Mouse (Mus musculus): ENCODE measurements around the gene P4htm. TPM values are rescaled to one million over a fixed set of nuclear protein-coding genes. Genes with fewer than 3 reads are reported as not detected.

P4htm gene
- polyA plus RNA-seq, 1 experiment from 2014 or later: 5.8 TPM

MicroRNA genes within 50 kb of the gene (microRNA counts, 519-probe panel; counts per million panel counts)
- microRNA mmu-miR-191: 3,088 counts per million, percentile 78 among the panel's probes with 10 or more counts
- microRNA mmu-miR-425: 2,880 counts per million, percentile 74 among the panel's probes with 10 or more counts

Other genes starting within 250 kb of the P4htm start
- gene Usp4, start 249.8 kb downstream of the P4htm start, polyA plus RNA-seq (2015; fragmentation: Nextera tagmentation; extraction: Ambion mirVana): 82.5 and 89.1 TPM in 2 replicates
- gene 1700102P08Rik, start 204.9 kb downstream of the P4htm start, polyA plus RNA-seq (2015; fragmentation: Nextera tagmentation; extraction: Ambion mirVana): 0.30 and 0.88 TPM in 2 replicates
- gene Ccdc36, start 169.2 kb downstream of the P4htm start, polyA plus RNA-seq (2015; fragmentation: Nextera tagmentation; extraction: Ambion mirVana): 1.5 and 1.6 TPM in 2 replicates
- not detected in 2 replicates for gene BC048562, start 161.2 kb downstream of the P4htm start, polyA plus RNA-seq (2015; fragmentation: Nextera tagmentation; extraction: Ambion mirVana)
- 51.2 and 53.9 TPM in 2 replicates for gene Ccdc71, start 137.1 kb downstream of the P4htm start, polyA plus RNA-seq (2015; fragmentation: Nextera tagmentation; extraction: Ambion mirVana)
- 48.7 and 54.2 TPM in 2 replicates for gene Klhdc8b, start 136.1 kb downstream of the P4htm start, polyA plus RNA-seq (2015; fragmentation: Nextera tagmentation; extraction: Ambion mirVana)
- 29.5 and 35.0 TPM in 2 replicates for gene Lamb2, start 117.9 kb downstream of the P4htm start, polyA plus RNA-seq (2015; fragmentation: Nextera tagmentation; extraction: Ambion mirVana)
- 49.5 and 52.4 TPM in 2 replicates for gene Usp19, start 107.1 kb downstream of the P4htm start, polyA plus RNA-seq (2015; fragmentation: Nextera tagmentation; extraction: Ambion mirVana)
- 105 and 106 TPM in 2 replicates for gene Qars, start 90.0 kb downstream of the P4htm start, polyA plus RNA-seq (2015; fragmentation: Nextera tagmentation; extraction: Ambion mirVana)
- 93.1 and 102 TPM in 2 replicates for gene Qrich1, start 80.9 kb downstream of the P4htm start, polyA plus RNA-seq (2015; fragmentation: Nextera tagmentation; extraction: Ambion mirVana)
- 173 and 179 TPM in 2 replicates for gene Impdh2, start 37.4 kb downstream of the P4htm start, polyA plus RNA-seq (2015; fragmentation: Nextera tagmentation; extraction: Ambion mirVana)
- gene Ndufaf3, start 30.2 kb downstream of the P4htm start, polyA plus RNA-seq (2015; fragmentation: Nextera tagmentation; extraction: Ambion mirVana): 37.7 and 42.4 TPM in 2 replicates
- gene Dalrd3, start 27.8 kb downstream of the P4htm start, polyA plus RNA-seq (2015; fragmentation: Nextera tagmentation; extraction: Ambion mirVana): 112 and 118 TPM in 2 replicates
- 71.4 and 72.7 TPM in 2 replicates for gene Wdr6, start 18.9 kb downstream of the P4htm start, polyA plus RNA-seq (2015; fragmentation: Nextera tagmentation; extraction: Ambion mirVana)
- 41.0 and 46.4 TPM in 2 replicates for gene Arih2, start 51.7 kb upstream of the P4htm start, polyA plus RNA-seq (2015; fragmentation: Nextera tagmentation; extraction: Ambion mirVana)
- 77.1 and 83.3 TPM in 2 replicates for gene Slc25a20, start 64.4 kb upstream of the P4htm start, polyA plus RNA-seq (2015; fragmentation: Nextera tagmentation; extraction: Ambion mirVana)
- 51.9 and 55.0 TPM in 2 replicates for gene Prkar2a, start 91.6 kb upstream of the P4htm start, polyA plus RNA-seq (2015; fragmentation: Nextera tagmentation; extraction: Ambion mirVana)
- 62.6 and 65.0 TPM in 2 replicates for gene Ip6k2, start 186.1 kb upstream of the P4htm start, polyA plus RNA-seq (2015; fragmentation: Nextera tagmentation; extraction: Ambion mirVana)
- 10.4 and 12.0 TPM in 2 replicates for gene Nckipsd, start 210.7 kb upstream of the P4htm start, polyA plus RNA-seq (2015; fragmentation: Nextera tagmentation; extraction: Ambion mirVana)
- gene Celsr3, start 228.7 kb upstream of the P4htm start, polyA plus RNA-seq (2015; fragmentation: Nextera tagmentation; extraction: Ambion mirVana): 0.64 and 1.3 TPM in 2 replicates

Data from intestine, embryonic 15.5 days (tissue).